Mouse (Mus musculus) lung, postnatal 0 days (tissue): ENCODE measurements around the gene Lactbl1.

Source experiments
- CTCF ChIP-seq: IDR thresholded peaks from 2 replicates; pipeline ENCODE4 v1.5.1; 2016; ENCODE audit warnings: antibody characterized with exemption, mild to moderate bottlenecking
- EP300 ChIP-seq: IDR thresholded peaks from 2 replicates; pipeline ENCODE4 v1.6.1; 2016; ENCODE audit warnings: antibody characterized with exemption, mild to moderate bottlenecking, control low read depth

- TF ChIP-seq CTCF: no peak
- TF ChIP-seq EP300: no peak
These were observed 40.5 kb upstream of the Lactbl1 start for GRCm38 (mm10) chr4:136581885-136582284.
